Mouse (Mus musculus) heart, postnatal 4 days (tissue): ENCODE data around the gene Ift88. TPM values are rescaled to one million over a fixed set of nuclear protein-coding genes. Genes with fewer than 3 reads are reported as not detected.
"Not testable (repeated sequence)": the region's sequence is repeated elsewhere in the genome, so short reads cannot be mapped to it uniquely, and the experiment has no call there.

ENCODE experiments used
- DNase-seq: peaks from one replicate; pipeline ENCODE4 v3.0.0; 2021
- total RNA-seq, 2 experiments: library from RNA; stranded (reverse); gene quantifications; 2 replicates each; pipeline ENCODE4 v1.2.3; 2021

Ift88 gene
- total RNA-seq, 2 experiments from 2014 or later = 5.4 to 8.1 TPM

DNA sequence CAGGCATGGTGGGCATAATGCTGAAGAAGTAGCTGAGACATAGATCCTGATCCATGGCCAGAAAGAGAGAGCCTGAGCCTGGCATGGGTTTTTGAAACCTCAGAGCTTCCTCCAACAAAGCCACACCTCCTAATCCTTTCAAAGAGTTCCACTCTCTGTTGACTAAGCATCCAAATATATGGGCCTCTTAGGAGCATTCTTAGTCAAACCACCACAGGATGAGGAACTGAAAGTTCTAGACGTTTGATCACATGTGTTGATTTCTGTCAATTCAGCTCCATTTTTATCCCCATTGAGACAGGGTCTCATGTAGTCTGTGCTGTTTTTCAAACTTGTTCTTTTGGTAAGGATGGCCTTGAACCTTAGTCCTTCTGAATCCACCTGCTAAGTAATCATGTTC lies 28.7 kb downstream of the Ift88 start:
- DNase-seq = no peak

GRCm38 (mm10) chr14:57459883-57460282 lies 36.0 kb downstream of the Ift88 start:
- DNase-seq = no peak

GRCm38 (mm10) chr14:57460326-57460725 lies 36.5 kb downstream of the Ift88 start:
- not testable (repeated sequence) for DNase-seq

GRCm38 (mm10) chr14:57462871-57463270 lies 39.0 kb downstream of the Ift88 start:
- DNase-seq = no peak

DNA sequence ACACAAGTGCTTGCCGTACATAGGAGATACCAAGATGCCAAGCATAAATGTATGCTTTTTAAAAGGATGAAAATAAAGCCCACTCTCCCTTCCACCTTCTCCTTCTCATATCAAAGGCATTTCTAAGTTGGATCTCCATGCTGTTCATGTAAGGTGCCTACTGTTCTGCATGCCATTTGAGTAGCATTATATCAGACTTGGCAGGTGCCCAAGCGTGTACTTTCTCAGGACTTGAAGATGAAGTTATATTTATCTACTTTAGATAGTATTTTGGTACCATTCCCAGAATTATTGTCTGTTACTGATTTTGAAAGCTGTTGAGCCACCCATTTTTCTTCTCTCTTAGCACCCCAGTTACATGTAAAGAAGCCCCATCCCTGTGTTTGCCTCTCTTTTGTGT lies 51.2 kb downstream of the Ift88 start:
- peak; percentile 22 for DNase-seq

- no peak for DNase-seq
Measured at GRCm38 (mm10) chr14:57482262-57482661, 58.4 kb downstream of the Ift88 start.

GRCm38 (mm10) chr14:57484183-57484582 lies 60.3 kb downstream of the Ift88 start:
- no peak for DNase-seq

- no peak for DNase-seq
Measured at GRCm38 (mm10) chr14:57489696-57490095, 65.8 kb downstream of the Ift88 start.

- DNase-seq = no peak
Measured at GRCm38 (mm10) chr14:57493840-57494239, 70.0 kb downstream of the Ift88 start.

GRCm38 (mm10) chr14:57503729-57504128 lies 79.9 kb downstream of the Ift88 start:
- no peak for DNase-seq

GRCm38 (mm10) chr14:57509554-57509953 lies 85.7 kb downstream of the Ift88 start:
- DNase-seq = peak; percentile 17

DNA sequence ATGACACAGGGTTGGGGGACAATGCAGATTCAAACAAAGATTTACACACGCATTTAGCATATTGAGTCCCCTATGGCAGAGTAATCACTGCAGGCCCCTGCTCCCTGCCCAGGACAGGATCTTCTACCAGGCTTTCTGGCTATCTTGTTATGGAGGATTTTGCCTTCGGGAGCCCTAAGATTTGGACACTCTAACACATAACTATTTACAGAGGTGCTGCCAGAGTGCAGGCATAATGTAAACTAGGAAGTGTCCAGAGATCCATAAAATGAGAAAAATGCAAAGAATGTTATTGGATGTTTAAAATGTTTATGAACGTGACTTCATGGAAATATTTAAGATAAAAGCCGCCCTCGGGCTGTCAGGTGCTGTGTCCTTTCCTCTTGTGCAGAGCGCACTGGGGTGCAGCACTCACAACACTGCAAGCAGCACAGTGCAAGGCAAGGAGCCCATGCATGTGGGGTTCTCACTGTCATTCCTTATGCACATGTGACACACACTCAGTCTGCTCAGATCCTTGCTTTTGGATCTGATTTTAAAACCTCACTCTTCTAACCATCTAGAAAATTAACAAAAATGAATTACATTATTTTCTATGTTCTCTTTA lies 91.4 kb downstream of the Ift88 start:
- DNase-seq = no peak

GRCm38 (mm10) chr14:57517001-57517400 lies 93.1 kb downstream of the Ift88 start:
- DNase-seq = no peak

DNA sequence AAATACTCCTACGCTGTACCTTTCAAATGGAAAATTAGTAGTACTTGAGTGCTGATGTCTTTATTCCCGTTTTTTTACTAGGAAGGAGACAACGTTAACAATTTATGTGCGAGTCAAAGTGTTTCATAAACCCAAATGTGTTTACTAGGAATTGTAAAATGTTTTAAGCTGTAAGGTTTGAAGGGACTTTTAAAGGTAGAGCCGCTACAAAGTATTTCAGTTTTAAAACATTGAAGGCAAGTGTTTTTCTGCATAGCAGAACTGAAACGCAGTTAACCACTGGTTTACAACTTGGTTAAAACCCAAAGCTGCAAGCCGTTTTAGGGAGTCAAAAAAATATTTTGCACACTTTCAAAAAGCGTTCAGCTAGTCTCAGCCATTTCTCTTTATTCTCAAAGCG lies 99.9 kb downstream of the Ift88 start:
- DNase-seq = no peak

- peak; percentile 64 for DNase-seq
Measured at GRCm38 (mm10) chr14:57524671-57525387, 101.0 kb downstream of the Ift88 start, which contains the start of gene Il17d. TSS of gene Il17d (plus strand) at chr14:57524777.

GRCm38 (mm10) chr14:57525388-57526049 lies 101.7 kb downstream of the Ift88 start:
- peak; percentile 70 for DNase-seq

DNA sequence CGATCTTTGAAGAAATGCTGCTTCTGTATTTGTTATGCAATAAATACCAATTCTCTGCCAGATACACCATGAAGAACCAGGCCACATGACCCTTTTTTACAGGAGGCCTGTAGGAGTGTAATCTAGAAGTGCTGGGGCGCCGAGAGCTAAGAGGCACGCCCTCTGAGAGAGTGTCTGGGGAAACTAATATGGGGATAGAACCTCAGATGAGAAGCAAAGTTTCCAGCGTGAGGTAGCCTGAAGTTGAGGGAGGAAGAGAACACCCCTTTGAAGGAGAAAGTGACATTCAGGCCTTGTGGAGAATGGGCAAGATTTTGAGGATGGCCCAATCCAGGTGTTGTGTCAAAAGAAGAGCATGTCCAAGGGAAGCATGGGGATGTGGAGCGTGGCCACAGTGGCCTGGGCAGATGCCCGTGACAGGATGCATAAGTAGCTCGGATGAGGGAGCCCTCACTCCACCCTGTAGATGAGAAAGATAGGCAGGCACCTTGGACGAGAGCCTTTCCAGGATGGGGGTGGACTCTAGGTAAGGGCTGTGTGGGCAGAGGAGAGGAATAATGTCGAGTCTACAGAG lies 102.3 kb downstream of the Ift88 start:
- DNase-seq = no peak

DNA sequence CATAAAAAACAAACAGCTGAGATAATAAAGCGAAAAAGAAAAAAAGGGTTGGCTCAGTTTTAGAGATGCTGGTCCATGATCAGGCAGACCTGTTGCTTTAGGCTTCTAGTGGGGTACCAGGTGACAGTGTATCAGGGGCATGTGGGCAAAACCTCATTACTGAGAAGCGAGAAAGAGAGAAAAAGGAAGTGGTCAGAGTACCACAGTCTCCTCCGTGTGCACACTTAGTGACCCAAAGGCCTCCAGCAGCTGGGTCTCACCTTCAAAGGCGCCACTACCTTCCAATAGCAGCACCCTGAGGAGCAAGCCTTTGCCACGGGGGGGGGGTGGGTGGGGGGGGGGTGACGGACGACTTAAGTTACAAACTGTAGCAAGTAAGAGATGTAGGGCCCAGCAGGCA lies 103.3 kb downstream of the Ift88 start:
- no peak for DNase-seq

- no peak for DNase-seq
Measured at GRCm38 (mm10) chr14:57527598-57527997, 103.7 kb downstream of the Ift88 start.

GRCm38 (mm10) chr14:57529086-57529785 lies 105.4 kb downstream of the Ift88 start:
- peak; percentile 68 for DNase-seq

GRCm38 (mm10) chr14:57529786-57530515 lies 106.1 kb downstream of the Ift88 start:
- DNase-seq = no peak

DNA sequence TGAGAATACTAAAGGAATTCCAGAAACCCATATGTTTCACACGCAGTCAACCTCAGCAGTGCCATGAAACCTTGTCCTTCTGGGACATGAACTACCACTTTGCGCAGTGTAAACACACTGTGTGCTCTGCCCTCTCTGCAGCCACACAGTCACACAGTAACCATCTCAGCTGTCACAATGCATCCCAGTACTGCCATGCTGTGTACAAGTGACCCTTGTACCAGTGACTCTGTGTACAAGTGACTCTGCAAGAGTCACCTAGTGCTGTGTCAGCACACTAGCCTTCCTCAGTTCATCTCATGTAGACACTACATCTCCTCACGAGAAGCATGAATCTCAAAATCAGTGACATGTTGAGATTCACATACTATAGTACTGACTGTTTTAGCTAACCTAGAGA lies 108.7 kb downstream of the Ift88 start:
- no peak for DNase-seq
